Mouse (Mus musculus) testis, adult 2 months (tissue): ENCODE measurements around the gene Ptbp1. TPM values are rescaled to one million over a fixed set of nuclear protein-coding genes. Genes with fewer than 3 reads are reported as not detected.
A peak's percentile ranks its signal among the peaks of the same experiment; 100 is the strongest.

Experiments used
- H3K27ac ChIP-seq: fragments of 200-500 bp; 2 replicates; pipeline ENCODE4 v1.5.1; 2012; ENCODE audit warnings: low read depth, low read length; ENCODE audit not compliant: control insufficient read depth, insufficient read depth
- H3K27me3 ChIP-seq: fragments of 200-500 bp; 2 replicates; pipeline ENCODE4 v1.6.1; 2012; ENCODE audit warnings: mild to moderate bottlenecking, low read length, moderate library complexity; ENCODE audit not compliant: control insufficient read depth, insufficient read depth
- H3K36me3 ChIP-seq: fragments of 200-500 bp; 2 replicates; pipeline ENCODE4 v1.6.1; 2012; ENCODE audit warnings: mild to moderate bottlenecking, low read length; ENCODE audit not compliant: control insufficient read depth, insufficient read depth
- H3K4me1 ChIP-seq: fragments of 200-500 bp; 2 replicates; pipeline ENCODE4 v1.6.1; 2012; ENCODE audit warnings: low read length; ENCODE audit not compliant: control insufficient read depth, insufficient read depth
- H3K4me3 ChIP-seq: fragments of 200-500 bp; 2 replicates; pipeline ENCODE4 v1.5.1; 2012; ENCODE audit warnings: low read depth, mild to moderate bottlenecking, low read length, moderate library complexity, mixed read lengths; ENCODE audit not compliant: control insufficient read depth
- CTCF ChIP-seq: fragments of 200-500 bp; IDR thresholded peaks from 2 replicates; pipeline ENCODE4 v1.5.1; 2012; ENCODE audit warnings: low read depth, mild to moderate bottlenecking, inconsistent platforms, low read length, moderate library complexity; ENCODE audit not compliant: control insufficient read depth, insufficient read depth, insufficient replicate concordance
- POLR2A ChIP-seq: fragments of 200-500 bp; IDR thresholded peaks from 2 replicates; pipeline ENCODE4 v1.6.1; 2012; ENCODE audit warnings: low read depth, mild to moderate bottlenecking, inconsistent platforms, low read length, moderate library complexity; ENCODE audit not compliant: control insufficient read depth
- polyA plus RNA-seq: library from polyadenylated mRNA; depleted of rRNA; stranded (reverse); fragments of >200 nt; gene quantifications from 2 replicates; pipeline ENCODE4 v1.2.3, GENCODE M21; 2012; rRNA removed

Gene Ptbp1
- polyA plus RNA-seq: 125 and 126 TPM in 2 replicates

DNA sequence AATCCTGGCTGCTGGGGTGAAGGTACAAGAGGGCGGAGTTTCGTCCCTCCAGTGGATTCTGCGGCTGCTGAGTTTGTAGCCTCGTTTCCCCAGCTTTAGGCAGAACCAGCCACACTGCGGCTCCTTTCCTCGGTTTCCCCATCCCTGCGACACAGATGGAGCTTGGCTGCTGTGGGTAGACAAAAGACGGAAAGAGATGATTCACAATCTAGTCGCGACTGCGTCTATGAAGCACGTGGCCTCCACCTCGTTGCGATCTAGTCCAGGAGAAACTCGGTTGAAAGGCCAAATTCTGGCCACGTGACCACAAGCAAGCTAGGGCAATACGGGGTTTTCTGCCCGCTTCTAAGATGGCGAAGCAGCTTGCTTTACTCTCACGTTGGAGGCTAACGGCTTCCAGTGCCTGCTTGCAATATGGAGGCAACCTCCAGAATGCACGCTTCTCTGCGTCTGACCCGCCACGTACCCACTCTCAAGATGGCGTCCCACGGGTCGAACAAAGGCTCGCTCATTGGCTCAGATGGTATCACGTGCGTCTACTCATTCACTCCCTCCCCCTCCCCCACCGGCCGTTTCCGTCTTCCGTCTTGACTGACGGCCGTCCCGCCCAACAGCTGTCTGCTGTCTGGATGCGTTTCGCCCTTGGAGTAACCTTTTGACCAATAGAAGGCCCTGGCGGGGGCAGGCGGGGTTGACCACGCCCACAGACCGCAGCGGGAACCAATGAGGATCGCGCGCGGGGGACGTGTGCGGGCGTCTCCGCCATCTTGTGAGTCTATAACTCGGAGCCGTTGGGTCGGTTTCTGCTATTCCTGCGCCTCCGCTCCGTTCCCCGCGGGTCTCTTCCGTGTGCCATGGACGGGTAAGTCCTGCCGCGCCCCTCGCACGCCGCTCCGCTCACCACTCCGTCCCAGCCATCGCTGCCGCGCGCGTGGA lies at the start of gene Ptbp1:
Gene Ptbp1 (plus strand): TSS at position 568 of the 936 bp plus-strand sequence.
- TF ChIP-seq POLR2A (peak; percentile 77), CTCF (peak; percentile 11; the same call in 1 of the 2 replicates)

DNA sequence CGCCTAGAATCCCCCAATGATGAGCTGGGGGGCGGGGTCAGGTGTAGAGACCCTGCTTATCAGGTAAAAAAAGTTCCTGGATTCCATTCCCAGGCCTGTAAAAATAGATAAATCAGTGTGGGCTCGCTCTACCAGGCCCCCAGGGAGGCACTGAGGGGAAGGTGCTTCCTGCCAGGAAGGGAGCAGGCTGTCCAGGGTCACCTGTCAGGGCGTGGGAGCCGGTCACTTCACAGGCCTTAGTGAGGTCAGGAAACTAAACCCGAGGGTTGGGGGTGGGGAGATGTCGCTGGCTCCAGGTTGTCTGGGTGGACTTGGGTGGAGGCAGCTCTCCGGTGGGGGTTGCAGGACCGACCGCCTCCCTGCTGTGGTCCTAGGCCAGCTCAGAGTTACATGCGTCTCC lies 48.6 kb upstream of the Ptbp1 start:
- H3K27me3 ChIP-seq: no peaks in the 10 kb centered on the region
- peak overlapping the region; percentile 39; the same call in 1 of the 2 replicates for H3K27ac ChIP-seq
- peaks cover 54% of the 10 kb centered on the region for H3K4me1 ChIP-seq
- no peaks in the 10 kb centered on the region for H3K36me3 ChIP-seq
- no peak overlapping the region for H3K4me3 ChIP-seq
- no peak for TF ChIP-seq POLR2A
- TF ChIP-seq CTCF: no peak

More for the DNA sequence above, at the start of gene Ptbp1:
- H3K27ac ChIP-seq: peak within 1 kb of the TSS; percentile 100
- H3K36me3 ChIP-seq: peaks cover 3% of the 10 kb centered on the region
- no peaks in the 10 kb centered on the region for H3K27me3 ChIP-seq
- peaks cover 31% of the 10 kb centered on the region for H3K4me1 ChIP-seq
- H3K4me3 ChIP-seq: peak within 1 kb of the TSS; percentile 97

DNA sequence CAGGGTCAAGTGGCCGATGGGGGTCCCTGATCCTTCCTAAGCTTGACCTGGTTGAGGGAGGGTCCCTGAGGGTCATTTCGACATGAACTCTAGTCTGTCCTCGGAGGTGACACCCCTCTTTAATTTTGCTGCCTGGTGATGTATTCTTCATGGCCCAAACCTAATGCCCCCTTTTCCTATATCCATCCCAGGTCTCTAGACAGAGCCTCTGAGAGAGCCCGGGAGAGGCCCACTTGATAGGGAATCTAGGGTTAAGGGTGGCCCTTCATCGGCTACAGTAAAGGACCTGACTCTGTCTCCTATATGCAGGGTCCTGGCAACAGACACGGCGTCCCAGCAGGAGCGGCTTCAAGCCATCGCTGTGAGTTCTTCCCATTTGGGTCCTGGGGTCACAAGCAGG lies 47.9 kb upstream of the Ptbp1 start:
- Histone ChIP-seq H3K27ac (no peak overlapping the region), H3K36me3 (no peaks in the 10 kb centered on the region), H3K4me3 (no peak overlapping the region), H3K4me1 (peaks cover 54% of the 10 kb centered on the region), H3K27me3 (no peaks in the 10 kb centered on the region)
- TF ChIP-seq CTCF (no peak), POLR2A (no peak)

DNA sequence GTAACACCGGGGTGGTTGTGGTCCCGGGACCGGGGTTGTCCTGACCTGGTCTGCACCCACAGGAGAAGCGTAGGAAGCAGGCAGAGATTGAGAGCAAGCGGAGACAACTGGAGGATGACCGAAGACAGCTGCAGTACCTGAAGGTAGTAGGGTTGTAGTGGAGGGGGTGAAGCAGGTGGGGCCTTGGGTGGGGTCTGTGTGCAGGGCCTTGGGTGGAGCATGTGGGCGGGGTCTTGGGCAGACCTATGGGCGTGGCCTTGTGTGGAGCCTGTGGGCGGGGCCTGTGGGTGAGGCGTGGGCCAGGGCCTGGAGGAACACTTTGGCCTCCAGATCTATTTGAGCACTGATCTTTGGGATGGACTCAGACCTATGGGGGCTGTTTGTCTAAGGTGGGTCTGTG lies 47.3 kb upstream of the Ptbp1 start:
- H3K4me3 ChIP-seq: no peak overlapping the region
- peaks cover 50% of the 10 kb centered on the region for H3K4me1 ChIP-seq
- H3K27me3 ChIP-seq: no peaks in the 10 kb centered on the region
- TF ChIP-seq CTCF: no peak
- no peak for TF ChIP-seq POLR2A
- H3K36me3 ChIP-seq: no peaks in the 10 kb centered on the region
- no peak overlapping the region; the same call in 1 of the 2 replicates for H3K27ac ChIP-seq

DNA sequence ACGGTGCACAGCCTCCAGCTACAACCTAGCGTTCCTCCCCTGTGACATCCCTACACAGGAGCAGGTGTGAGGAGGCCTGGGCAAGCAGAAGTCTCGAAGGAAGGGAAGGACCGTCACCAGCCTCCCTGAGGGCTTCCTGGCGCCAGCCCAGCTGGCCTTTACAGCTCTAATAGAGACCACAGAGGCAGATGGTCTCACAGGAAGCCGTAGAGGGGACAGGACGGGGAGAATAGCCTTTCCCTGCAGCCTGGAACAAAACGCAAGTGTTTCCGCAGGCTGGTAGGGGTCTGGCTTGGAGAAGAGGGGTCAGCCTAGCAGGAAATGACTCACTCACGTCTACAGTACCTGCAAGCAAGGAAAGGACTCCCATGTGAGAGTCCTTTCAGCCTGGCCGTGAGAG lies 46.4 kb upstream of the Ptbp1 start:
- H3K27me3 ChIP-seq: no peaks in the 10 kb centered on the region
- no peak for TF ChIP-seq CTCF
- TF ChIP-seq POLR2A: no peak
- H3K36me3 ChIP-seq: no peaks in the 10 kb centered on the region
- H3K4me1 ChIP-seq: peaks cover 43% of the 10 kb centered on the region
- H3K4me3 ChIP-seq: no peak overlapping the region
- H3K27ac ChIP-seq: no peak overlapping the region

DNA sequence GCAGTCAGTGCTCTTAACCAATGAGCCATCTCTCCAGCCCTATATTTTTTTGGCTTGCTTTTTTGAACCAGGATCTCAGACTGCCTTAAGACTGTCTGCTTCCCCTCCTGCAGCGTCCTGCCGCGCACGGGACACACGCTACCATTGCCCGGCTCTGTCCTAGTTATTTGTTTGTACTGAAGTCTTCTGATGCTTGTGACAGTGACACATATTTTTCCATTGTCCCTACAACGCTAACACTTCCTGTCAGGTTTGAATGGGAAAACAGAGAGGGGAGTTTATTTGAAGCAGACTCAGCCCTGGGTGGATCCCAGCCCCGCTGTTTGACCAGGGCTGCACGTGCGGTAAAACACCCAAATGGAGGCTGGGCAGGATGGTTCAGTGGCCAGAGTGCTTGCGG lies 45.5 kb upstream of the Ptbp1 start:
- Histone ChIP-seq H3K27me3 (no peaks in the 10 kb centered on the region), H3K36me3 (no peaks in the 10 kb centered on the region), H3K27ac (no peak overlapping the region), H3K4me3 (no peak overlapping the region), H3K4me1 (peaks cover 34% of the 10 kb centered on the region)
- TF ChIP-seq POLR2A (no peak), CTCF (no peak)

DNA sequence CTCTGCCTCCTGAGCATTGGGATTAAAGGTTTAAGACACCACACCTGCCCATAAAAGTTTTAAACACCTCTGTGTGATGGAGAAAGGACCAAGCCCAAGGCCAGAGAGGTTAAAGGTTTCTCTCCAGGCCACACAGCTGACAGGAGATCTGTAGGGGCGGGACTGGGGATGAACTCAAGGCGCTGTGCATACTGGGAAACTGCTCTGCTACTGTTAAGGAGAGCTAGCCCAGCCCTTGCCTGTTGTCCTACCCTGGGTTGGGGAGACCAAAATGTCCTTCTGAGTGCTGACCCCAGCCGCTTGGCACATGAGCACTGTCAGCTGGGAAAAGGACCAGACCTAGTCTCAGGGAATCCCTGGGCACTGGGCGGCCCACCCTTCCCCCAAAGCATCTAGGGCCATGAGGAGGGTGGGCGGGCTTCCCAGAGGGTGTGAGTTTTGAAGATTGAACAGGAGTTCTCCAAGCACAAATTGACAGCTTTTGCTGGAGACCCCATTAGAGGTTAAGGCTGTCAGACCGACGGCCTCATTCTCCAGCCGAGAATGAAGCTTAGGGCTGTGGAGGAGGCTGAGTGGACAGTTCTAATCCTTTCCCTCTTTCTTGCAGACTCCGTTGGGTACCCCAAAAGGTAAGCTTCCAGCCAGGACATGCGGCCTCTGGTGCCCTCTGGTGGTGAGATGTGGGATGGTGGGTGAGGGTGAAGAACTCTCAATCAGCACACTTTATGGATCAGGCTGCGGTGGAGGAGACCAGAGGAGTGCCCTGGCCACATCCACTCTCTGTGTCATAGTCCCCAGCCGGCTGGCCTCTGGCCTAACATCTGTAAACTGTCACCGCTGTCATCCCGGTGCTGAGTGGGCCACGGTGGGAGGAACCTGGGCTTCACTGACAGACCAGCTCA lies 42.2 kb upstream of the Ptbp1 start:
- TF ChIP-seq POLR2A (no peak), CTCF (peak; percentile 92)
- Histone ChIP-seq H3K27ac (no peak overlapping the region), H3K4me3 (no peak overlapping the region), H3K36me3 (no peaks in the 10 kb centered on the region), H3K27me3 (no peaks in the 10 kb centered on the region), H3K4me1 (peaks cover 6% of the 10 kb centered on the region)
